Comparison of ENCODE assay signal across 8 mouse cellular contexts in the genomic region with DNA sequence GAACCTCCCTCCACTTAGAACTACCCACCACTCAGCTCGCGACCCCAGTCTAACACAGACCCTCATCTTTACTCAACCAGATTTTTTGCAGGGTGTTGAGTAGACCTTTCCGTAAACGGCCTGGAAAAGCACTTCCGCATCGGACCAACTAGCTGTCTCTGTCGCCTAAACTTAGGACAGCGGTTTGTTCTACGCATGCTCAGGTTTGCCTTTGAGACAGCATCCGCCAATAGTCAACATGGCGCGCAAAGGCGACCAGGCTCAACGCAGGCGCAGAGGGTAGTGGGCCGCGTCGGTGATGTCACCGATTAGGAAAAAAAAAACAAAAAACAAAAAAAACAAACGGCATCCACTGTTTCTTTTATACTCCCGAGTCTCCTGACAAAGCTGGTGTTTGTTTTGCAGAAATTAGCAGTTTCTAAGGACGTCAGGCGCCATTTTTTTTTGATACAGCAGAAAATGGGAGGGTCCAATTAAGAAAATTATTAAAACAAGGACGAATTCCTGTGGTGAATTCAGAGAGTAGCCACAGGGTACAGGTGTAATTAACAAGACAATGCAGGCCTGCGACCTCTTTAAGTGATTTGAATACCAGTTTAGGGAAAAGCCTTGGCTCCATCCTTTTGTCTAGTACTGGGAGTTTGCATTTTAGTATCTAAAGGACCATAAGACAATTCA. TPM values are rescaled to one million over a fixed set of nuclear protein-coding genes. Genes with fewer than 3 reads are reported as not detected.
DNase-seq lines count a peak whose midpoint lies in the region; ATAC-seq and TF ChIP-seq lines count a peak whose summit lies in the region.

A gene (minus strand): TSS at position 451 of the 678 bp plus-strand sequence.

- peak within 1 kb of the TSS; percentile 40 for H3K4me3 ChIP-seq in C2C12 (ENCODE audit: insufficient read depth, poor library complexity, severe bottlenecking)
- H3K4me3 ChIP-seq in heart, embryonic 13.5 days, result peak within 1 kb of the TSS; percentile 62
- peak within 1 kb of the TSS; percentile 63 for H3K4me3 ChIP-seq in liver, embryonic 12.5 days
- H3K4me3 ChIP-seq in stomach, embryonic 15.5 days (replicated peaks), result peak within 1 kb of the TSS; percentile 54

- TF ChIP-seq CTCF in C2C12 (IDR thresholded peaks at IDR 0.05; ENCODE audit: control insufficient read depth, insufficient read depth, insufficient read length), result no peak

- peak; percentile 100 for ATAC-seq in erythroid progenitor cell, adult 5-6 weeks (replicated peaks; ENCODE audit: low FRiP score, poor library complexity, severe bottlenecking)
- ATAC-seq in heart, embryonic 13.5 days (ENCODE audit: extremely low read depth, insufficient number of reproducible peaks, low FRiP score, low TSS enrichment), result peak; percentile 66; the same call in 1 of the 2 replicates
- peak; percentile 91 for ATAC-seq in liver, embryonic 12.5 days
- ATAC-seq in stomach, embryonic 15.5 days (ENCODE audit: insufficient read depth, low FRiP score, low read depth), result peak; percentile 86

- no peaks in the 10 kb centered on the region for H3K36me3 ChIP-seq in C2C12 (ENCODE audit: control insufficient read depth, insufficient read depth)
- no peaks in the 10 kb centered on the region for H3K36me3 ChIP-seq in heart, embryonic 13.5 days
- H3K36me3 ChIP-seq in liver, embryonic 12.5 days, result no peaks in the 10 kb centered on the region
- H3K36me3 ChIP-seq in stomach, embryonic 15.5 days, result no peaks in the 10 kb centered on the region

- H3K9ac ChIP-seq in heart, embryonic 13.5 days, result peak within 1 kb of the TSS; percentile 79
- H3K9ac ChIP-seq in liver, embryonic 12.5 days, result peak within 1 kb of the TSS; percentile 66
- H3K9ac ChIP-seq in stomach, embryonic 15.5 days, result no peak within 1 kb of the TSS; the same call in 1 of the 2 replicates

- H3K79me2 ChIP-seq in C2C12 (ENCODE audit: control insufficient read depth, insufficient read depth), result no peaks in the 10 kb centered on the region

- no peaks in the 10 kb centered on the region for H3K79me3 ChIP-seq in C2C12 (ENCODE audit: low read depth)

- peak within 1 kb of the TSS; percentile 79 for H3ac ChIP-seq in C2C12 (ENCODE audit: control insufficient read depth, insufficient read length, low read depth)

- no peaks in the 10 kb centered on the region for H3K9me3 ChIP-seq in heart, embryonic 13.5 days
- H3K9me3 ChIP-seq in liver, embryonic 12.5 days (replicated peaks), result no peaks in the 10 kb centered on the region
- no peaks in the 10 kb centered on the region for H3K9me3 ChIP-seq in stomach, embryonic 15.5 days

- 11% methylated on average over 25 of the region's 25 CpGs for WGBS in heart, embryonic 13.5 days
- 11% methylated on average over 25 of the region's 25 CpGs for WGBS in liver, embryonic 12.5 days (ENCODE audit: insufficient replicate concordance)
- 22% methylated on average over 25 of the region's 25 CpGs for WGBS in stomach, embryonic 15.5 days

- no peaks in the 10 kb centered on the region for H3K4me1 ChIP-seq in heart, embryonic 13.5 days
- no peaks in the 10 kb centered on the region for H3K4me1 ChIP-seq in liver, embryonic 12.5 days
- no peaks in the 10 kb centered on the region for H3K4me1 ChIP-seq in stomach, embryonic 15.5 days

- DNase-seq in brain, embryonic 18.5 days (ENCODE audit: low read depth, low spot score), result peak; percentile 76
- DNase-seq in kidney, postnatal 10 days, result peak; percentile 85
- peak; percentile 69 for DNase-seq in natural killer cell, adult 2 months (ENCODE audit: low spot score in 2 of 2)

- no peak within 1 kb of the TSS for H3K27ac ChIP-seq in heart, embryonic 13.5 days (replicated peaks)
- peak within 1 kb of the TSS; percentile 56; the same call in 1 of the 2 replicates for H3K27ac ChIP-seq in liver, embryonic 12.5 days
- no peak within 1 kb of the TSS for H3K27ac ChIP-seq in stomach, embryonic 15.5 days

- no peaks in the 10 kb centered on the region for H3K27me3 ChIP-seq in C2C12 (ENCODE audit: control insufficient read depth, insufficient read depth, insufficient read length)
- H3K27me3 ChIP-seq in heart, embryonic 13.5 days (replicated peaks), result no peaks in the 10 kb centered on the region
- H3K27me3 ChIP-seq in liver, embryonic 12.5 days (replicated peaks), result no peaks in the 10 kb centered on the region
- H3K27me3 ChIP-seq in stomach, embryonic 15.5 days (replicated peaks), result no peaks in the 10 kb centered on the region

- peak within 1 kb of the TSS; percentile 67 for H3K4me2 ChIP-seq in heart, embryonic 13.5 days
- H3K4me2 ChIP-seq in liver, embryonic 12.5 days, result peak within 1 kb of the TSS; percentile 62
- H3K4me2 ChIP-seq in stomach, embryonic 15.5 days, result peak within 1 kb of the TSS; percentile 47

TF ChIP-seq in C2C12, 6 proteins besides CTCF, POLR2A, EP300 and RAD21:
- TF ChIP-seq CEBPB (IDR thresholded peaks at IDR 0.05; ENCODE audit: low read depth) (no peak), MAX (IDR thresholded peaks at IDR 0.05) (no peak), MYOD1 (IDR thresholded peaks at IDR 0.05; ENCODE audit: control insufficient read depth, insufficient read length, low read depth) (no peak), USF1 (IDR thresholded peaks at IDR 0.05; ENCODE audit: low read depth) (no peak), MYOG (IDR thresholded peaks at IDR 0.05; ENCODE audit: control insufficient read depth, extremely low read depth, insufficient read length) (no peak), FOSL1 (IDR thresholded peaks at IDR 0.05; ENCODE audit: insufficient read depth, low read length, poor library complexity, severe bottlenecking) (no peak)

RNA-seq across cellular contexts. Expression of the gene that starts here (rescaled TPM):
- 0.47 TPM for polyA plus RNA-seq in C2C12 (2012; fragmentation: generic; extraction: Trizol)
- 10.5 and 16.6 TPM in 2 replicates for total RNA-seq in erythroid progenitor cell, adult 5-6 weeks (2015; ENCODE audit: low replicate concordance)
- total RNA-seq in erythroid progenitor cell, adult 5-6 weeks (2017; ENCODE audit: low replicate concordance), result 7.2 and 8.9 TPM in 2 replicates
- polyA plus RNA-seq in heart, embryonic 13.5 days (2015; fragmentation: Nextera tagmentation; extraction: Ambion mirVana), result 3.3 and 3.5 TPM in 2 replicates
- polyA plus RNA-seq in liver, embryonic 12.5 days (2016; fragmentation: Nextera tagmentation; extraction: Ambion mirVana), result 2.4 and 2.6 TPM in 2 replicates
- polyA plus RNA-seq in stomach, embryonic 15.5 days (2015; fragmentation: Nextera tagmentation; extraction: Ambion mirVana), result 5.1 and 6.2 TPM in 2 replicates
